Mouse (Mus musculus): ENCODE measurements around the gene Tenm3.

DNA sequence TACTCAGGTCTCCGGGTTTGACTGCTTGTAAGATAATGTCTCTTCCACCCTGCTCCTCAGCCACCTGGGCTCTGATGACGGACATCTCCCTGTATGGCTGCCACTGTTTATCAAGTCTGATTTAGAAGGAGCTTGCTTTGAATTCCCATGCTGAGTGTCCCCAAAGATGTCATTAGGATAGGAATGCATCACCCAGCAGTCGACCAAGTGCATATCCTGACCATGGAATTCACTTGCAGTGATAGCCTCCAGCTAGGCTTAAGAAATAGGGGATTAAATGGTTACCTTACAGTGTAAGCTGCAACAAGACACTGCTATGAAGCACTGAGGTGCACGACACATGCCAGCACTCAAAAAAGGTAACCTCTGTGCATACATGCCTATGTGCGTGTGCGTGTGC lies 137.1 kb downstream of the Tenm3 start:
- no peak for TF ChIP-seq CTCF (IDR thresholded peaks at IDR 0.05; ENCODE audit: control insufficient read depth, insufficient read depth, insufficient read length)
- no peak for TF ChIP-seq FOSL1 (IDR thresholded peaks at IDR 0.05; ENCODE audit: insufficient read depth, low read length, poor library complexity, severe bottlenecking)
- no peak for TF ChIP-seq MAX (IDR thresholded peaks at IDR 0.05)
